Mouse (Mus musculus) embryonic facial prominence, embryonic 11.5 days (tissue): ENCODE measurements at regions not wholly inside any gene's neighbourhood (a gene's known extent, or its start where the extent isn't known, plus 50 kb on each side); places are given as distances from the start of the nearest gene placed in this dataset.

Source experiments
- ATAC-seq: fragments of 200-750 bp; cut with Nextera tagmentation; replicated peaks from 2 replicates; pipeline ENCODE4 v1.8.0; 2017; ENCODE audit warnings: low read depth; ENCODE audit not compliant: insufficient number of reproducible peaks, low FRiP score, low TSS enrichment
- DNase-seq: peaks from one replicate; pipeline ENCODE4 v3.0.0-alpha.2; 2015; ENCODE audit warnings: low spot score
- H3K27ac ChIP-seq: fragments of 300-500 bp; sonication (generic); replicated peaks from 2 replicates; pipeline ENCODE4 v1.5.1; 2014; ENCODE audit warnings: mild to moderate bottlenecking, low read depth, low read length, control low read depth
- H3K27me3 ChIP-seq: fragments of 300-500 bp; sonication (generic); 2 replicates; pipeline ENCODE4 v1.6.1; 2014; ENCODE audit warnings: mild to moderate bottlenecking, low read length, moderate library complexity, mixed read lengths; ENCODE audit not compliant: control insufficient read depth, insufficient read depth
- H3K36me3 ChIP-seq: fragments of 300-500 bp; sonication (generic); replicated peaks from 2 replicates; pipeline ENCODE4 v1.6.1; 2014; ENCODE audit warnings: low read depth, mild to moderate bottlenecking, low read length, moderate library complexity, mixed read lengths; ENCODE audit not compliant: control insufficient read depth, insufficient read depth
- H3K4me1 ChIP-seq: fragments of 300-500 bp; sonication (generic); 2 replicates; pipeline ENCODE4 v1.6.1; 2014; ENCODE audit warnings: low read length, mixed read lengths; ENCODE audit not compliant: control insufficient read depth, insufficient read depth
- H3K4me2 ChIP-seq: fragments of 300-500 bp; sonication (generic); 2 replicates; pipeline ENCODE4 v1.6.1; 2014; ENCODE audit warnings: low read depth, mild to moderate bottlenecking, control low read depth, low read length, moderate library complexity
- H3K4me3 ChIP-seq: fragments of 300-500 bp; sonication (generic); 2 replicates; pipeline ENCODE4 v1.5.1; 2014; ENCODE audit warnings: low read depth, low read length, control low read depth
- H3K9ac ChIP-seq: fragments of 300-500 bp; sonication (generic); replicated peaks from 2 replicates; pipeline ENCODE4 v1.6.1; 2014; ENCODE audit warnings: mild to moderate bottlenecking, control low read depth, low read length
- H3K9me3 ChIP-seq: fragments of 300-500 bp; sonication (generic); replicated peaks from 2 replicates; pipeline ENCODE4 v1.6.1; 2016; ENCODE audit warnings: mild to moderate bottlenecking, low read length, inconsistent platforms, mixed read lengths; ENCODE audit not compliant: control insufficient read depth
- WGBS: fragments of 180-500 bp; shearing (Covaris S2); extraction: QIAGEN DNeasy Blood & Tissue Kit; methylation state at CpG from one replicate; pipeline ENCODE4 v1.1.7; 2014; 5-methylcytosine and 5-hydroxymethylcytosine counted together

GRCm38 (mm10) chr15:96779358-96779757 is 79.8 kb upstream of the Slc38a2 start:
- no peaks in the 10 kb centered on the region for H3K4me1 ChIP-seq
- H3K9me3 ChIP-seq: no peaks in the 10 kb centered on the region
- H3K27me3 ChIP-seq: no peaks in the 10 kb centered on the region
- H3K27ac ChIP-seq: no peak overlapping the region
- H3K4me3 ChIP-seq: no peak overlapping the region
- H3K9ac ChIP-seq: no peak overlapping the region
- 80% methylated on average over 7 of the region's 7 CpGs for WGBS
- no peak overlapping the region for H3K4me2 ChIP-seq
- no peak for ATAC-seq
- H3K36me3 ChIP-seq: no peaks in the 10 kb centered on the region
- DNase-seq: no peak

- Histone ChIP-seq H3K9me3 (no peaks in the 10 kb centered on the region), H3K4me1 (no peaks in the 10 kb centered on the region), H3K4me2 (no peak overlapping the region), H3K27ac (no peak overlapping the region), H3K4me3 (no peak overlapping the region), H3K9ac (no peak overlapping the region), H3K27me3 (no peaks in the 10 kb centered on the region), H3K36me3 (no peaks in the 10 kb centered on the region)
- no peak for DNase-seq
- ATAC-seq: no peak
- WGBS: 94% methylated on average over 15 of the region's 15 CpGs
Observed at GRCm38 (mm10) chr15:96778321-96778926, 78.9 kb upstream of the Slc38a2 start.

GRCm38 (mm10) chr15:96776476-96777075 is 77.0 kb upstream of the Slc38a2 start:
- H3K9me3 ChIP-seq: no peaks in the 10 kb centered on the region
- no peak for DNase-seq
- H3K4me1 ChIP-seq: no peaks in the 10 kb centered on the region
- no peak for ATAC-seq
- H3K4me2 ChIP-seq: no peak overlapping the region
- H3K9ac ChIP-seq: no peak overlapping the region
- 83% methylated on average over 9 of the region's 9 CpGs for WGBS
- no peaks in the 10 kb centered on the region for H3K36me3 ChIP-seq
- no peaks in the 10 kb centered on the region for H3K27me3 ChIP-seq
- H3K4me3 ChIP-seq: no peak overlapping the region
- H3K27ac ChIP-seq: no peak overlapping the region

- Histone ChIP-seq H3K4me2 (no peak overlapping the region), H3K4me1 (no peaks in the 10 kb centered on the region), H3K9me3 (no peaks in the 10 kb centered on the region), H3K36me3 (no peaks in the 10 kb centered on the region), H3K27ac (no peak overlapping the region), H3K4me3 (no peak overlapping the region), H3K9ac (no peak overlapping the region), H3K27me3 (no peaks in the 10 kb centered on the region)
- DNase-seq: no peak
- no peak for ATAC-seq
- WGBS: 80% methylated on average over 5 of the region's 5 CpGs
Observed at GRCm38 (mm10) chr15:96775129-96775528, 75.6 kb upstream of the Slc38a2 start.

- Histone ChIP-seq H3K4me2 (no peak overlapping the region), H3K27me3 (no peaks in the 10 kb centered on the region), H3K4me1 (no peaks in the 10 kb centered on the region), H3K9ac (no peak overlapping the region), H3K36me3 (no peaks in the 10 kb centered on the region), H3K9me3 (no peaks in the 10 kb centered on the region), H3K27ac (no peak overlapping the region), H3K4me3 (no peak overlapping the region)
- WGBS: 39% methylated on average over 6 of the region's 6 CpGs
- DNase-seq: no peak
- ATAC-seq: no peak
Observed at GRCm38 (mm10) chr15:96774664-96775063, 75.1 kb upstream of the Slc38a2 start.

GRCm38 (mm10) chr15:96773656-96774055 is 74.1 kb upstream of the Slc38a2 start:
- no peak for ATAC-seq
- no peak overlapping the region for H3K9ac ChIP-seq
- no peaks in the 10 kb centered on the region for H3K9me3 ChIP-seq
- H3K27ac ChIP-seq: no peak overlapping the region
- DNase-seq: no peak
- no peak overlapping the region for H3K4me2 ChIP-seq
- H3K36me3 ChIP-seq: no peaks in the 10 kb centered on the region
- no peak overlapping the region for H3K4me3 ChIP-seq
- no peaks in the 10 kb centered on the region for H3K4me1 ChIP-seq
- no peaks in the 10 kb centered on the region for H3K27me3 ChIP-seq
- WGBS: 55% methylated on average over 1 of the region's 1 CpGs

- WGBS: 69% methylated on average over 8 of the region's 8 CpGs
- ATAC-seq (no peak), DNase-seq (no peak)
Observed at GRCm38 (mm10) chr15:96772701-96773100, 73.2 kb upstream of the Slc38a2 start.

GRCm38 (mm10) chr15:96770786-96771185 is 71.3 kb upstream of the Slc38a2 start:
- H3K36me3 ChIP-seq: no peaks in the 10 kb centered on the region
- no peaks in the 10 kb centered on the region for H3K4me1 ChIP-seq
- no peaks in the 10 kb centered on the region for H3K27me3 ChIP-seq
- ATAC-seq (no peak), DNase-seq (no peak)
- H3K4me3 ChIP-seq: no peak overlapping the region
- no peak overlapping the region for H3K9ac ChIP-seq
- no peaks in the 10 kb centered on the region for H3K9me3 ChIP-seq
- H3K4me2 ChIP-seq: no peak overlapping the region
- 92% methylated on average over 8 of the region's 8 CpGs for WGBS
- no peak overlapping the region for H3K27ac ChIP-seq

More at GRCm38 (mm10) chr15:96772701-96773100, 73.2 kb upstream of the Slc38a2 start:
- Histone ChIP-seq H3K4me2 (no peak overlapping the region), H3K36me3 (no peaks in the 10 kb centered on the region), H3K27ac (no peak overlapping the region), H3K9me3 (no peaks in the 10 kb centered on the region), H3K4me3 (no peak overlapping the region), H3K27me3 (no peaks in the 10 kb centered on the region), H3K4me1 (no peaks in the 10 kb centered on the region), H3K9ac (no peak overlapping the region)
